Mouse (Mus musculus): Measurements from ENCODE around the gene Tesc.

- no peak for TF ChIP-seq GATA1 (IDR thresholded peaks at IDR 0.05; ENCODE audit: borderline replicate concordance, low read length)
- no peak for TF ChIP-seq FLI1 (IDR thresholded peaks at IDR 0.05; ENCODE audit: low read length)
These were observed 4.0 kb downstream of the Tesc start for GRCm38 (mm10) chr5:118031508-118031907.

Measured in megakaryocyte, embryonic 14.5 days (primary cell).